Mouse (Mus musculus): ENCODE results near the gene Mfap2.

GRCm38 (mm10) chr4:141016311-141016710 is 6.1 kb downstream of the Mfap2 start:
- TF ChIP-seq GATA1 (IDR thresholded peaks at IDR 0.05; ENCODE audit: low read length), result no peak
- TF ChIP-seq TAL1 (IDR thresholded peaks at IDR 0.05; ENCODE audit: low read length), result no peak

All from erythroblast, embryonic 14.5 days (primary cell).